Mouse (Mus musculus) MEL (cell line): ENCODE data around the gene Mcoln3.

Experiments used
- CTCF ChIP-seq, 3 experiments: IDR thresholded peaks in 2 of 3; conservative IDR thresholded peaks in 1 of 3; 2 replicates each; pipeline ENCODE4 v1.5.1; 2011 to 2012; ENCODE audit warnings: low read length in 3 of 3, low read depth in 2 of 3, mild to moderate bottlenecking in 2 of 3, improper control_type of control experiment in 1 of 3, inconsistent platforms in 1 of 3, mixed read lengths in 1 of 3, moderate library complexity in 1 of 3; ENCODE audit not compliant: control insufficient read depth in 1 of 3, insufficient read depth in 1 of 3, poor library complexity in 1 of 3, severe bottlenecking in 1 of 3
- ETS1 ChIP-seq: IDR thresholded peaks from 2 replicates; pipeline ENCODE4 v1.6.1; 2012; ENCODE audit warnings: low read depth, mild to moderate bottlenecking, inconsistent platforms, low read length, improper control_type of control experiment, moderate library complexity
- GATA1 ChIP-seq: IDR thresholded peaks from 2 replicates; pipeline ENCODE4 v1.6.1; 2011; ENCODE audit warnings: low read depth, low read length, improper control_type of control experiment
- MYC ChIP-seq: IDR thresholded peaks from 2 replicates; pipeline ENCODE4 v1.6.1; 2011; ENCODE audit warnings: low read depth, mild to moderate bottlenecking, low read length, improper control_type of control experiment, moderate library complexity
- POLR2A ChIP-seq, 2 experiments: IDR thresholded peaks; 2 replicates each; pipeline ENCODE4 v1.6.1; 2011 to 2012; ENCODE audit warnings: low read length in 2 of 2, mild to moderate bottlenecking in 2 of 2, control low read depth in 1 of 2, improper control_type of control experiment in 1 of 2, low read depth in 1 of 2, moderate library complexity in 1 of 2; ENCODE audit not compliant: control insufficient read depth in 1 of 2, insufficient read depth in 1 of 2, poor library complexity in 1 of 2
- POLR2AphosphoS2 ChIP-seq: IDR thresholded peaks from 2 replicates; pipeline ENCODE4 v1.6.1; 2011; ENCODE audit warnings: low read length, improper control_type of control experiment
- RCOR1 ChIP-seq: IDR thresholded peaks from 2 replicates; pipeline ENCODE4 v1.6.1; 2012; ENCODE audit warnings: low read depth, mild to moderate bottlenecking, inconsistent platforms, low read length, improper control_type of control experiment
- TAL1 ChIP-seq: IDR thresholded peaks from 2 replicates; pipeline ENCODE4 v1.6.1; 2012; ENCODE audit warnings: mild to moderate bottlenecking, inconsistent platforms, low read length, moderate library complexity, mixed read lengths
- USF1 ChIP-seq: IDR thresholded peaks from 2 replicates; pipeline ENCODE4 v1.6.1; 2014; ENCODE audit warnings: low read depth, mild to moderate bottlenecking, inconsistent platforms, low read length, improper control_type of control experiment, moderate library complexity

GRCm38 (mm10) chr3:146108945-146109344 is 8.3 kb upstream of the Mcoln3 start:
- TF ChIP-seq ETS1 (no peak), CTCF (IDR thresholded peaks at IDR 0.05 in 2 of 3, conservative IDR thresholded peaks at IDR 0.05 in 1 of 3; ENCODE audit: control insufficient read depth in 1 of 3, insufficient read depth in 1 of 3, low read depth in 2 of 3, low read length in 3 of 3, poor library complexity in 1 of 3, severe bottlenecking in 1 of 3) (no peak), TAL1 (no peak), USF1 (no peak), POLR2A (IDR thresholded peaks at IDR 0.05; ENCODE audit: control insufficient read depth in 1 of 2, insufficient read depth in 1 of 2, low read depth in 1 of 2, low read length in 2 of 2, poor library complexity in 1 of 2) (no peak), MYC (no peak), GATA1 (no peak), RCOR1 (no peak), POLR2AphosphoS2 (no peak)
